Mouse (Mus musculus): ENCODE data around the gene Micall2. TPM values are rescaled to one million over a fixed set of nuclear protein-coding genes. Genes with fewer than 3 reads are reported as not detected.

Micall2 gene
- polyA plus RNA-seq (2015; fragmentation: Nextera tagmentation; extraction: Ambion mirVana), result 12.2 and 14.0 TPM in 2 replicates

DNA sequence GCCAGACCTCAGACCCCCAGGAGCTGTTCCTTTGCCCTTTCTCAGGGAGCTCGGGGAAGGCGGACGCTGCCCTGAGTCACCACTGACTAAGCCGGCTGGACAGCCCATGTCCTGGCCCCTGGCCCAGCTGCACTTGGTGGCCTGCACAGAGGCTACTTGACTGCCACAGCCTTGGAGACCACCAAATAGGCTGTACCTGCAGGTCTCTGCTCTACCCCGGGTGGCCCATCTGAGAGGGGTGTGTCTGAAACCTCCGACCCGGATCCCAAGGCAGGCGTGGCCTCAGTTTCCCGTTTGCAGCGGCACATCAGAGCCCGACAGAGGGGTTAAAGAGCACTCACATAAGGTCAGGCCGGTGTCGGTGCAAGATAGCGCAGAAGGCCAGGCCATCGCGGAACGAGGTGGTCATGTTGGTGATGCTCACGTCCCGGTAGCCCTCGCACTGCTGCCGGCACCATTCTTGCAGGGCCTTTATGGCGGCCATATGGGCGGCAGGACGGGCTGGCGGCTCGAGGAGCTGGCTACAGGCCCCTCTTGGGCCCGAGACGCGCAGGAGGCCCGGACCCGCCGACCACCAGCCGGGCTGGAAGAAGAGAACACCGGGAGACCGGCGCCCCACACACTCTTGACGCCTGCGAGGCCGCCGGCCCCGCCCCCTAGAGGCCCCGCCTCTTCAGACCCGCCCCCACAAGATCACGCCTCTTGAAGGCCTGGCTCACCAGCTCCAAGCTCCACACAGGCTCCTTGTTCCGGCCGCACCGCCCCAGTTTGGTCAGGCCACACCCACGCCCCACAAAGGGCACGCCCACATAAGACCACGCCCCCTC, at the start of gene Micall2:
Micall2 (minus strand) TSS at position 660 of the 827 bp plus-strand sequence.
- peaks cover 47% of the 10 kb centered on the region for H3K4me1 ChIP-seq
- H3K4me2 ChIP-seq, result peak within 1 kb of the TSS; percentile 94
- WGBS, result 5% methylated on average over 50 of the region's 50 CpGs
- no peaks in the 10 kb centered on the region for H3K9me3 ChIP-seq
- peak within 1 kb of the TSS; percentile 55 for H3K4me3 ChIP-seq
- peak within 1 kb of the TSS; percentile 64 for H3K9ac ChIP-seq
- H3K27me3 ChIP-seq (replicated peaks), result 0 out of 2 replicates have a peak, but pooled peaks cover 3% of the 10 kb centered on the region
- peak; percentile 96 for ATAC-seq (replicated peaks)
- H3K27ac ChIP-seq, result 0 out of 2 replicates have a peak within 1 kb of the TSS, but pooled peaks have one; percentile 49
- no peaks in the 10 kb centered on the region for H3K36me3 ChIP-seq (replicated peaks)

DNA sequence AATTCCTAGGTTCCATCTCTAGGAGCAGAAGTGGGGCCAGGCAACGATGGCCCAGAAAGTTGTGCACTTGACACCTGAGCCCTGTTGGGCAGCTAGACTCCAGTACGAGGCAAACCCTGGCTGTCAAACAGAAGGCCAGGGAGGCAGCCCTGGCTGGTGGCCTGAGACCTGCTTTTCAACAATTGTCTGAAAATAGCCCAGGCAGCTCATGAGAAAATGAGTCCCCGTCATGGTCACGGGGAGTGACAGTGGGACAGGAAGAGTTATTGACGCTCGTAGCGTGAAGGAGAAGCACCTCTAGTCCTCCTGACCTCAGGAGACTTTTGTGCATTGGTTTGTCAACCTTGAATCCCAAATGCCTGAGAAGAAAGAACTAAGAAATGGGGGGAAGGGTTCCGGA, 45.3 kb upstream of the Micall2 start:
- Histone ChIP-seq H3K4me3 (no peak overlapping the region), H3K4me2 (no peak overlapping the region), H3K27ac (no peak overlapping the region), H3K36me3 (replicated peaks) (no peaks in the 10 kb centered on the region), H3K27me3 (replicated peaks) (no peaks in the 10 kb centered on the region), H3K4me1 (no peaks in the 10 kb centered on the region), H3K9me3 (no peaks in the 10 kb centered on the region), H3K9ac (no peak overlapping the region)
- WGBS, result 86% methylated on average over 8 of the region's 8 CpGs
- ATAC-seq (replicated peaks), result no peak

DNA sequence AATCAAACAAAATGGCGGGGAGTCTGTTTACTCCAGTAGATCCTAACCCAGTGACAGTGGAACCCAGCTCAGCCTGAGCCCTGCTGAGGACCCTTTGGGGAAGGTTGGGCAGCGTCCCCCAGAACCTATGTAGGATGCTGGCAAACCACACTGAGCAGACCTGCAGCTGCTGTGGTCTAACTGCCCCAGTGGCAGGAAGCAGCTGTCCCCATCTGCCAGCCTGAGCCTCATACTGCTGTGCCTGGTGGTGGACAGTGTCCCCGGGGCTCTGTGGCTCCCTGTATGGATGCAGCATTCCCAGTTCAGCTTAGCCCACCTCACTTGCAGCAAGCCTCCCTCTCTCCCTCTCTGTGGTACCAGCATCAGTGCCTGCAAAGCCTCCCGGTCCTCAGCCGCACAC, 40.8 kb upstream of the Micall2 start:
- H3K9me3 ChIP-seq, result no peaks in the 10 kb centered on the region
- no peaks in the 10 kb centered on the region for H3K27me3 ChIP-seq (replicated peaks)
- 80% methylated on average over 5 of the region's 5 CpGs for WGBS
- H3K4me2 ChIP-seq, result no peak overlapping the region
- no peak overlapping the region for H3K9ac ChIP-seq
- no peak overlapping the region for H3K4me3 ChIP-seq
- no peak overlapping the region for H3K27ac ChIP-seq
- peaks cover 12% of the 10 kb centered on the region for H3K4me1 ChIP-seq
- ATAC-seq (replicated peaks), result no peak
- H3K36me3 ChIP-seq (replicated peaks), result peaks cover 11% of the 10 kb centered on the region

DNA sequence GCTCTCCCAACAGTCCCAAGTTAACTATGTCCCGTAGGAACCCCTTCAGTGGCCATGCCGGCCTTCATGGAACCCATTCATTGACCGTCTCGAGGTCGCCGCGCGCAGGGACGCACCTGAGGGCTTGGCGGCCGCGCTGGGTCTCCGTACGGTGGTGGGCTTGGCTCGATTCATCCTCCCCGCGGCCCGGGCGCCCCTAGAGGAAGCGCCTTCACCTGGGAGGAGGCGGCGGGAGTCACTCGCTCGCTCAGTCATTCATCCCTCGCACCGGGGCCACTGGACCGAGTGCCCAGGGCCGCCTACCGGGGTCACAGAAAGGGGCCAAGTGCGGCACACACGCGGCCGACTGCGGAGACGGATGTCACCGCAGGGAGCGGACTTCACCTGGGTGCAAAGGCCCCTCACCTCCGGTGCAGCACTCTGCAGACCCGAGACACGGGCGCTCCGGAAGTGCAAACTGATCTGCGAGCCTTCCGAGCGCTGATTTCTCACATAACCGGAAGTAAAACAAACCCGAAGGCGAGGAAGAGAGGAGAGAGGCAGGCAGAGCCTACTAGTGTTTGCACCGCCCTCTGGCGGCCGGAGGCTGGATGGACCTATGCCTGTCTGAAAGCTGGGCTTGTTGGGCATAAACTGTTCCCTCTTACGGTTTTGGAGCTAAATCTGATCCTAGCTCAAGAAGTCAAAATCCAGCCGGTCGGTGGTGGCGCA, 39.2 kb upstream of the Micall2 start, which contains the start of gene Ints1:
Ints1 (minus strand) TSS at position 459 of the 711 bp plus-strand sequence.
- no peaks in the 10 kb centered on the region for H3K9me3 ChIP-seq
- peak within 1 kb of the TSS; percentile 96 for H3K4me3 ChIP-seq
- H3K9ac ChIP-seq, result peak within 1 kb of the TSS; percentile 84
- ATAC-seq (replicated peaks), result peak; percentile 93
- H3K27me3 ChIP-seq (replicated peaks), result no peaks in the 10 kb centered on the region
- WGBS, result 1% methylated on average over 55 of the region's 55 CpGs
- peak within 1 kb of the TSS; percentile 90 for H3K4me2 ChIP-seq
- H3K27ac ChIP-seq, result peak within 1 kb of the TSS; percentile 67
- H3K4me1 ChIP-seq, result peaks cover 12% of the 10 kb centered on the region
- H3K36me3 ChIP-seq (replicated peaks), result peaks cover 25% of the 10 kb centered on the region

DNA sequence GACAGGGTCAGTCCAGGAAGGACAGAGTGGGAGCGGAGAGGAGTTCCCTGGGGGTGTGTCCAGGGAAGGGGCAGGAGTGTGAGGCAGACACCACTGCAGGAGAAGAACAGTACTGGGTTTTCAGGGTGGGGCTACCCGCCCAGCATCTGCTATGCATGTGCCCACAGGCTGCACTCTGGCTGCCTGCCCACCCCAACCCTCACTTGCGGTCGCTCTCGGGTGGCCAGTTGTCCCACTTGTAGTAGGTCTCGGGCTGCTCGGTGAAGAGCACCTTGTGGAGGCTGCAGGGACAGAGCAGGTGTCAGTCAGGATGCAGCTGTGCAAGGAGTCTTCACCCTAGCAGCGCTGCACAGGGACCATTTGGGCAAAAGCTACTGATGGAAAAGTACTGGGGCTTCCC, 32.1 kb upstream of the Micall2 start:
- Histone ChIP-seq H3K36me3 (replicated peaks) (peaks cover 79% of the 10 kb centered on the region), H3K9ac (no peak overlapping the region), H3K27me3 (replicated peaks) (no peaks in the 10 kb centered on the region), H3K4me1 (no peaks in the 10 kb centered on the region), H3K4me2 (no peak overlapping the region), H3K27ac (no peak overlapping the region), H3K9me3 (no peaks in the 10 kb centered on the region), H3K4me3 (no peak overlapping the region)
- ATAC-seq (replicated peaks), result no peak
- WGBS, result 98% methylated on average over 8 of the region's 8 CpGs

DNA sequence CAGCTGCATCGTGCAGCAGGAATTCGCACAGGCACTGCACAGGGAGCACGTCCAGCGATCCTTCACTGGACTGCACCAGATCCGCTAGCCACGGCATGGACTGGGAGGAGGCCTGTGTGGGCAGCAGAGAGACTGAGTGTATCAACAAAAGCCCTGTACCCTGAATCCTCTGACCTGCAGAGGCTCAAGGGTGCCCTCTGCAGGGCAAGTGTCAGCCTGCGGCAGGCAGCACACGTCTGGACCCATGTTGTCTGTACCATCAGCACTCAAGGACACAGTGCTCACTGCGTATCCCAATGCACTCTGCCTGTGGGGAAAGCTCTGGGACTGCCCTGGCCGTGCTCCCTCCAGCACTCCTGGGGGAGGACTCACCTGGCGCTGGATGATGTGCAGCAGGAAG, 28.2 kb upstream of the Micall2 start:
- H3K4me3 ChIP-seq, result no peak overlapping the region
- no peaks in the 10 kb centered on the region for H3K4me1 ChIP-seq
- no peaks in the 10 kb centered on the region for H3K27me3 ChIP-seq (replicated peaks)
- H3K27ac ChIP-seq, result no peak overlapping the region
- H3K4me2 ChIP-seq, result no peak overlapping the region
- no peak overlapping the region for H3K9ac ChIP-seq
- no peak for ATAC-seq (replicated peaks)
- peaks cover 77% of the 10 kb centered on the region for H3K36me3 ChIP-seq (replicated peaks)
- 73% methylated on average over 11 of the region's 11 CpGs for WGBS
- H3K9me3 ChIP-seq, result no peaks in the 10 kb centered on the region

DNA sequence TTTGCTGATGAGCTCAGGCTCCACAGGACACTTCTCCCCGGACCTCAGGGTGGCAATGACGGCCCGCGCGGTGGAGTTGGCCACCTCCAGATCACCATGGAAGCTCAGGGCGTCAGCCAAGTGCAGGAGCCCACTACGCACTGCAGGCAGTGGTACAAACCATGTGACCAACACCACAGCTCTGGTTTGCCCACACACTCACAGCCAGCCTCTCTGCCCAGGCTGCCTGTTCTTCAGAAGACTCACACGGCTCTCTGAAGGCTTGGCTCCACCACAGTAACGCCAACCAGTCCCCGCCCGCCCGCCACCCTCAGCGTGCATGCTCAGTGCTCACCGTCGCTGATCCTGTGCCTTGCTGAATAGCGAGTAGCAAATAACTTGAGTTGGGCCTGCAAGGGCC, 22.0 kb upstream of the Micall2 start:
- ATAC-seq (replicated peaks), result no peak
- H3K36me3 ChIP-seq (replicated peaks), result peaks cover 57% of the 10 kb centered on the region
- H3K9ac ChIP-seq, result no peak overlapping the region
- no peak overlapping the region for H3K4me2 ChIP-seq
- no peaks in the 10 kb centered on the region for H3K4me1 ChIP-seq
- H3K4me3 ChIP-seq, result no peak overlapping the region
- 88% methylated on average over 16 of the region's 16 CpGs for WGBS
- no peaks in the 10 kb centered on the region for H3K27me3 ChIP-seq (replicated peaks)
- no peak overlapping the region for H3K27ac ChIP-seq
- H3K9me3 ChIP-seq, result no peaks in the 10 kb centered on the region

DNA sequence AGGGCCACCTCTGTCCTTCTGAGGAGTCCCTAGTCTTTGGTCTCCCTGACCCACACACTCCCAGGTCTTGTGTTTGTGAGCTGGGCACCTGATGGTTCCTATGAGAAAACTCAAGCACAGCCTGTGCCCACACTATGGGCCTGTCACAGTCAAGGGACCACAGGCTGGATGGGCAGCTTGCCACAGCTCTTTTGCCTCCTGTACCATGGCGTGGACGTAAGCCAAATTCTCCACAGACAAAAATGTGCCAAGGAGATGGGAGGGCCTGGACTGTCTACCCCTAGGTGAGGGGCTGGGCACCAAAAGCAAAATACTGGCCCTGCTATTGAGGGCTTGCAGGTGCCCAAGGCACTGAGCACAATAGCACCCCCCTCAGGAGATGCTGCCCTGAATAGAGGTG, 20.4 kb upstream of the Micall2 start:
- no peak overlapping the region for H3K9ac ChIP-seq
- 94% methylated on average over 2 of the region's 2 CpGs for WGBS
- peaks cover 48% of the 10 kb centered on the region for H3K36me3 ChIP-seq (replicated peaks)
- no peak overlapping the region for H3K27ac ChIP-seq
- no peak overlapping the region for H3K4me3 ChIP-seq
- no peak for ATAC-seq (replicated peaks)
- H3K9me3 ChIP-seq, result no peaks in the 10 kb centered on the region
- no peaks in the 10 kb centered on the region for H3K4me1 ChIP-seq
- no peak overlapping the region for H3K4me2 ChIP-seq
- H3K27me3 ChIP-seq (replicated peaks), result no peaks in the 10 kb centered on the region

DNA sequence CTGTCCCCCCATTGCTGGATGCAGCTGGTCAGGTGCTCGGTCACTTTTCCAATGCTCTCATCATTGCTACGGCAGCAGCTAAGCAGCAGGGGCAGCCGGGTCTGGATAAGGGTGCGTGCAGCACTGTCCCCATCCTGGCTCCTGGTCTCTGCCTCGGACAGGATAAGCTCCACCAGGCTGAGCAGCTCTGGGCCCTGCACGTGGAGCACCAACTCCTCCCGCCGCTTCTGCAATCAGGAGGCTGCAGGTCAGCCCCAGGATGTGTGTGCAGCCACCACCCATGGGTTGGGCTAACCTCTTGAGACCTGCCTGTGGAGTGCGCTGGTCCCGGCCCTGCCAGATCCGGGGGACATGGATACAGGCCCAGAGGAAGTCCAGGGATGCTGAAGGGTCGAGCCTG, 20.0 kb upstream of the Micall2 start:
- Histone ChIP-seq H3K4me3 (no peak overlapping the region), H3K9me3 (no peaks in the 10 kb centered on the region), H3K9ac (no peak overlapping the region), H3K36me3 (replicated peaks) (peaks cover 45% of the 10 kb centered on the region), H3K27ac (no peak overlapping the region), H3K4me1 (no peaks in the 10 kb centered on the region), H3K4me2 (no peak overlapping the region), H3K27me3 (replicated peaks) (no peaks in the 10 kb centered on the region)
- WGBS, result 88% methylated on average over 12 of the region's 12 CpGs
- ATAC-seq (replicated peaks), result no peak

DNA sequence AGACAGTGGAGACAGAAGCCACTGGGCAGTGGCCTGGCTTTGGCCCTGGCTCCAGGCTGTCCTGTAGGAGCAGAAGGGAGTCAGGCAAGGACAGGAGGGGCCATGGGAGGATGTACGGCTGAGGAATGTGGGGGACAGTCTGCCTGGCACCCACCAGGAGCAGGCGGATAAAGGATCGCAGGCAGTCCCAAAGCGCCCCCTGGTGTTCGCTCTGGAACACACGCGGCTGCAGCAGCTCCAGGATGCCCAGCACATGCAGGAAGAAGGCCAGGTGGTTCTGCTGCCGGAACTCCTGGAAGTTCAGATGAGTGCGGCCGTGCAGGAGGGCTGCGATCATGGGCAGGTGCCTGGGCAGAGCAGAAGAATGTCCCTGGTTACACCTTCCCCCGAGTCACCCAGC, 18.6 kb upstream of the Micall2 start:
- H3K4me2 ChIP-seq, result no peak overlapping the region
- 36% methylated on average over 12 of the region's 12 CpGs for WGBS
- no peaks in the 10 kb centered on the region for H3K4me1 ChIP-seq
- ATAC-seq (replicated peaks), result peak; percentile 7; the same call in 1 of the 2 replicates
- H3K36me3 ChIP-seq (replicated peaks), result peaks cover 33% of the 10 kb centered on the region
- no peak overlapping the region for H3K4me3 ChIP-seq
- H3K27me3 ChIP-seq (replicated peaks), result no peaks in the 10 kb centered on the region
- H3K9ac ChIP-seq, result no peak overlapping the region
- no peaks in the 10 kb centered on the region for H3K9me3 ChIP-seq
- H3K27ac ChIP-seq, result no peak overlapping the region

DNA sequence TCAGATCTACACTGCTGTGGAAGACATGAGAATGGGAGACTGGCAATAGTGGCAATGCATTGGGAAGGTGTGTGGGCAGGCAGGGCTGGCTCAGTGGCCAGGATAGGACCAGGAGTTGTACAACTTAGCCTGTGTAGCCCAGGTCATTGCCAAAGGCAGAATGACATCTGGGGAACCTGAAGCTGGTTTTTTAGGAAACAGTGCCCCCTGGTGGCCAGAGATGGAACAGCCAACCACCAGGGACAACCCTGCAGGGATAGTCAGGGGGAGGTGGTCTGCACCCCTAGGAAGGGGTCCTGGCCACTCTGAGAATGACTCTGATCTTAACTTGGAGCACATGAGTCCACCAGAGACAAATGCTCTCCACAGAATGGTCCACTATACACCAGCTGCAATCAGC, 14.4 kb upstream of the Micall2 start:
- no peaks in the 10 kb centered on the region for H3K9me3 ChIP-seq
- H3K27ac ChIP-seq, result no peak overlapping the region
- H3K4me3 ChIP-seq, result no peak overlapping the region
- ATAC-seq (replicated peaks), result peak; percentile 27; the same call in 1 of the 2 replicates
- no peaks in the 10 kb centered on the region for H3K27me3 ChIP-seq (replicated peaks)
- H3K9ac ChIP-seq, result no peak overlapping the region
- H3K4me1 ChIP-seq, result no peaks in the 10 kb centered on the region
- peaks cover 13% of the 10 kb centered on the region for H3K36me3 ChIP-seq (replicated peaks)
- H3K4me2 ChIP-seq, result no peak overlapping the region

DNA sequence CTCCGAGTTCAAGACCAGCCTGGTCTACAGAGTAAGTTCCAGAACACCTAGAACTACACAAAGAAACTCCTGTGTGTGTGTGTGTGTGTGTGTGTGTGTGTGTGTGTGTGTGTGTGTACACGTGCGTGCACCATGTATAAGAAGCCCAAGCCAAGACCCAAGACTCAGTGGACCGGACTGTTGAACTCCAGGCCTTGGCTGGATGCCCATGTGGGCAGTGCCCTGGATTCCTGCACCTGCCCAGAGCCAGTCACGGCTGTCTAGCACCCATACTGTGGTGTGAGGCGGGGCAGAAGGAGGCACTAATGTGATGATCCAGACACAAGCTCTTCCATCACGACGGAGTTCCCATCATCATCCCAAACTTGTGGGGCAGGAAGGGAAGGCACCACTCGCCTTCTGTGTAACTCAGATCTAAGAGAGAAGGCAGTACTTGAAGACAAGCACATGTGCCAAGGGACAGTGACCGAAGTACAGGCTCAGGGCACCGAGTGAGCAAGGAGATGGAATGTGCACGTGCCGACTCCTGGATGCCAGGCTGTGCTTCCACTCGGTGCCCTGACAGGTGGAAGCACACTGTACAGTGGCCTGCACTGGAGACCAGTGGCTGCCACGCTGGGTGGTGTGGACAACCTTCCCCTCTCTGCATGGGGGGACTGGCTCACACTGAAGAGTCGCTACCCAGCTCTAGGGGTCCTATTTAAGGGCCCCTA, 13.4 kb upstream of the Micall2 start:
- WGBS, result 88% methylated on average over 16 of the region's 16 CpGs
- H3K4me3 ChIP-seq, result no peak overlapping the region
- no peak overlapping the region for H3K27ac ChIP-seq
- no peaks in the 10 kb centered on the region for H3K9me3 ChIP-seq
- peaks cover 6% of the 10 kb centered on the region for H3K36me3 ChIP-seq (replicated peaks)
- no peak overlapping the region for H3K9ac ChIP-seq
- no peaks in the 10 kb centered on the region for H3K27me3 ChIP-seq (replicated peaks)
- H3K4me2 ChIP-seq, result no peak overlapping the region
- no peak for ATAC-seq (replicated peaks)
- no peaks in the 10 kb centered on the region for H3K4me1 ChIP-seq
